Mouse (Mus musculus) heart, embryonic 11.5 days (tissue): ENCODE data around the gene Sdhc. TPM values are rescaled to one million over a fixed set of nuclear protein-coding genes. Genes with fewer than 3 reads are reported as not detected.

Experiments
- ATAC-seq: fragments of 200-750 bp; cut with Nextera tagmentation; replicated peaks from 2 replicates; pipeline ENCODE4 v1.8.0; 2017; ENCODE audit warnings: moderate library complexity; ENCODE audit not compliant: insufficient number of reproducible peaks, low FRiP score, low TSS enrichment
- H3K27ac ChIP-seq: fragments of 300-500 bp; sonication (generic); 2 replicates; pipeline ENCODE4 v1.5.1; 2014; ENCODE audit warnings: mild to moderate bottlenecking, low read depth, low read length
- H3K27me3 ChIP-seq: fragments of 300-500 bp; sonication (generic); 2 replicates; pipeline ENCODE4 v1.6.1; 2014; ENCODE audit warnings: mild to moderate bottlenecking, low read length, mixed read lengths; ENCODE audit not compliant: control insufficient read depth, insufficient read depth
- H3K36me3 ChIP-seq: fragments of 300-500 bp; sonication (generic); 2 replicates; pipeline ENCODE4 v1.6.1; 2014; ENCODE audit warnings: mild to moderate bottlenecking, low read length, moderate library complexity, mixed read lengths; ENCODE audit not compliant: control insufficient read depth, insufficient read depth
- H3K4me1 ChIP-seq: fragments of 300-500 bp; sonication (generic); 2 replicates; pipeline ENCODE4 v1.6.1; 2014; ENCODE audit warnings: low read length; ENCODE audit not compliant: control insufficient read depth, insufficient read depth
- H3K4me2 ChIP-seq: fragments of 300-500 bp; sonication (generic); 2 replicates; pipeline ENCODE4 v1.6.1; 2014; ENCODE audit warnings: mild to moderate bottlenecking, moderate library complexity
- H3K4me3 ChIP-seq: fragments of 300-500 bp; sonication (generic); 2 replicates; pipeline ENCODE4 v1.5.1; 2014; ENCODE audit warnings: low read depth, low read length
- H3K9ac ChIP-seq: fragments of 300-500 bp; sonication (generic); 2 replicates; pipeline ENCODE4 v1.6.1; 2014; ENCODE audit warnings: mild to moderate bottlenecking, low read depth, low read length, moderate library complexity
- H3K9me3 ChIP-seq: fragments of 300-500 bp; sonication (generic); replicated peaks from 2 replicates; pipeline ENCODE4 v1.6.1; 2016; ENCODE audit warnings: low read length; ENCODE audit not compliant: control insufficient read depth
- WGBS: fragments of 180-500 bp; shearing (Covaris S2); extraction: QIAGEN DNeasy Blood & Tissue Kit; methylation state at CpG from one replicate; pipeline ENCODE4 v1.1.7; 2014; ENCODE audit not compliant: insufficient replicate concordance; 5-methylcytosine and 5-hydroxymethylcytosine counted together
- polyA plus RNA-seq: library from polyadenylated mRNA; unstranded; fragments of >200 nt; fragmentation: Nextera tagmentation; extraction: Ambion mirVana; gene quantifications from 2 replicates; pipeline ENCODE4 v1.2.1, GENCODE M21; 2014

The Sdhc gene
- 426 and 502 TPM in 2 replicates for polyA plus RNA-seq

- Histone ChIP-seq H3K36me3 (no peaks in the 10 kb centered on the region), H3K4me3 (peak within 1 kb of the TSS; percentile 96), H3K27ac (peak within 1 kb of the TSS; percentile 82), H3K27me3 (peaks cover 2% of the 10 kb centered on the region; the same call in 1 of the 2 replicates), H3K9me3 (no peaks in the 10 kb centered on the region), H3K4me1 (peaks cover 14% of the 10 kb centered on the region), H3K4me2 (peak within 1 kb of the TSS; percentile 79), H3K9ac (peak within 1 kb of the TSS; percentile 98)
- ATAC-seq = peak; percentile 95
- under 1% methylated on average over 34 of the region's 34 CpGs for WGBS
These were observed at the start of gene Sdhc, which contains the start of gene Mpz for GRCm38 (mm10) chr1:171149974-171150760. Gene Sdhc (minus strand): TSS chr1:171150603. Gene Mpz (plus strand): TSS chr1:171150711.

- WGBS = 46% methylated on average over 1 of the region's 1 CpGs
- Histone ChIP-seq H3K4me1 (peaks cover 13% of the 10 kb centered on the region), H3K4me2 (no peak overlapping the region), H3K27ac (no peak overlapping the region), H3K9ac (no peak overlapping the region), H3K4me3 (no peak overlapping the region), H3K36me3 (no peaks in the 10 kb centered on the region), H3K9me3 (no peaks in the 10 kb centered on the region), H3K27me3 (peaks cover 17% of the 10 kb centered on the region; the same call in 1 of the 2 replicates)
- ATAC-seq = no peak
These were observed 49.1 kb upstream of the Sdhc start for GRCm38 (mm10) chr1:171199532-171199931.

GRCm38 (mm10) chr1:171195887-171196397, 45.5 kb upstream of the Sdhc start, which contains the start of gene Pcp4l1:
Gene Pcp4l1 (minus strand): TSS chr1:171196268.
- H3K4me3 ChIP-seq = peak within 1 kb of the TSS; percentile 70
- WGBS = 1% methylated on average over 33 of the region's 33 CpGs
- ATAC-seq = peak; percentile 85
- H3K27ac ChIP-seq = no peak within 1 kb of the TSS
- peaks cover 31% of the 10 kb centered on the region; the same call in 1 of the 2 replicates for H3K27me3 ChIP-seq
- H3K36me3 ChIP-seq = no peaks in the 10 kb centered on the region
- no peaks in the 10 kb centered on the region for H3K9me3 ChIP-seq
- peaks cover 29% of the 10 kb centered on the region for H3K4me1 ChIP-seq
- H3K9ac ChIP-seq = peak within 1 kb of the TSS; percentile 70
- peak within 1 kb of the TSS; percentile 96 for H3K4me2 ChIP-seq

- Histone ChIP-seq H3K9ac (peak overlapping the region; percentile 70), H3K4me1 (peaks cover 29% of the 10 kb centered on the region), H3K4me2 (peak overlapping the region; percentile 96), H3K27me3 (peaks cover 31% of the 10 kb centered on the region; the same call in 1 of the 2 replicates), H3K9me3 (no peaks in the 10 kb centered on the region), H3K4me3 (peak overlapping the region; percentile 70), H3K27ac (no peak overlapping the region), H3K36me3 (no peaks in the 10 kb centered on the region)
- no peak; the same call in 1 of the 2 replicates for ATAC-seq
- 5% methylated on average over 20 of the region's 20 CpGs for WGBS
These were observed 44.8 kb upstream of the Sdhc start for GRCm38 (mm10) chr1:171195046-171195822.

GRCm38 (mm10) chr1:171193911-171194830, 43.8 kb upstream of the Sdhc start:
- Histone ChIP-seq H3K9me3 (no peaks in the 10 kb centered on the region), H3K4me3 (no peak overlapping the region), H3K4me1 (peaks cover 38% of the 10 kb centered on the region), H3K27ac (no peak overlapping the region), H3K36me3 (no peaks in the 10 kb centered on the region), H3K9ac (no peak overlapping the region), H3K4me2 (peak overlapping the region; percentile 96), H3K27me3 (peaks cover 31% of the 10 kb centered on the region; the same call in 1 of the 2 replicates)
- ATAC-seq = no peak
- WGBS = 32% methylated on average over 11 of the region's 11 CpGs

GRCm38 (mm10) chr1:171193093-171193840, 42.9 kb upstream of the Sdhc start:
- Histone ChIP-seq H3K27ac (no peak overlapping the region), H3K27me3 (peaks cover 31% of the 10 kb centered on the region; the same call in 1 of the 2 replicates), H3K9ac (peak overlapping the region; percentile 44), H3K4me3 (peak overlapping the region; percentile 29), H3K36me3 (no peaks in the 10 kb centered on the region), H3K9me3 (no peaks in the 10 kb centered on the region), H3K4me1 (peaks cover 43% of the 10 kb centered on the region), H3K4me2 (peak overlapping the region; percentile 57)
- WGBS = 7% methylated on average over 18 of the region's 18 CpGs
- ATAC-seq = no peak

- H3K9ac ChIP-seq = no peak overlapping the region
- H3K36me3 ChIP-seq = no peaks in the 10 kb centered on the region
- H3K4me1 ChIP-seq = peaks cover 43% of the 10 kb centered on the region
- peaks cover 29% of the 10 kb centered on the region; the same call in 1 of the 2 replicates for H3K27me3 ChIP-seq
- H3K4me3 ChIP-seq = no peak overlapping the region
- ATAC-seq = no peak
- no peak overlapping the region for H3K4me2 ChIP-seq
- no peaks in the 10 kb centered on the region for H3K9me3 ChIP-seq
- 40% methylated on average over 10 of the region's 10 CpGs for WGBS
- no peak overlapping the region for H3K27ac ChIP-seq
These were observed 41.9 kb upstream of the Sdhc start for GRCm38 (mm10) chr1:171192283-171192682.
